Mouse (Mus musculus) lung, postnatal 25 days (tissue): ENCODE results near the gene Snrpd2.
A peak's percentile ranks its signal among the peaks of the same experiment; 100 is the strongest.

ENCODE experiments used
- DNase-seq: peaks from one replicate; pipeline ENCODE4 v3.0.0; 2022; ENCODE audit warnings: low spot score

The Snrpd2 gene

DNA sequence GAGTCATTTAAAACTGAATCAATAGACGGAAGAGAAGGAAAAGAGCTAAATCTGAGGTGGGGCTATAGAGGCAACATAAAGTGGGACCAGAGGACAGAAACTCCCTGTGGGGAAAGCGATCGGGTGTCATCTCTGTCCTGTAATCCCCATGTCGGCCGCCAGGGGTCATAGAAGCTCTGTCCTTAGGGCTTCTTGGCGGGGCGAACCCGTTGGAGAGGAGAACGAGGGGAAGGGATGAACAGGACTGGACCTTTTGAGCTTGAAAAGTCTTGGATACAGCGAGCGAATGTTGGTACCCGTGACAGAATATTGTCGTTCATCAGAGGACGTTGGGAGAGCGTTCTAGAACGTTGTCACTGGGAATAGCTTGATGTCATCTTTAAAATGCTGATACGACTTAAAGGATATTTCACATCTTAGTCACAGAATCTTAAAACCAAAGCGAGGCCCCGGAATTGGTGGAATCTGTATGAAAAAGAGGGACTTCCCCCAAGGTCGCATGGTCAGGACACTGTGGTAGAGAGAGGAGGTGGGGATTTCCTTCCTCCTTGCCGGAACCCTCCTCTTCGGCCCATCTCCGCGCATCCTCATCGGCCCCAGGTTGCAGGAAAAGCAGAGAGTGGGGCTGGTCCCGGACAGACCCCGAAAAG is 29.0 kb downstream of the Snrpd2 start:
- DNase-seq: peak; percentile 74

DNA sequence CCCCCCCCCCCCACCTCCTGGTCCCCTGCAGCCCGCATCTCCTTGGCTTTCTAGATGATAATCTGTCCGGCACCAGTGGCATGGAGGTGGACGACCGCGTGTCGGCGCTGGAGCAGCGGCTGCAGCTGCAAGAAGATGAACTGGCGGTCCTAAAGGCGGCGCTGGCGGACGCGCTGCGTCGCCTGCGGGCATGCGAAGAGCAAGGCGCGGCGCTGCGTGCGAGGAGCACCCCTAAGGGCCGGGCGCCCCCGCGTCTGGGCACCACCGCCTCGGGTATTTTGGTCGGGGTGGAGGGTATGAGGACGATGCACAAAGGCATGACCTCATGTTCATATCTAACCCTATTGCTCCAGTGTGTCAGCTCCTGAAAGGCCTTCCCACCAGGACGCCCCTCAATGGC is 29.7 kb downstream of the Snrpd2 start:
- DNase-seq: peak; percentile 73

DNA sequence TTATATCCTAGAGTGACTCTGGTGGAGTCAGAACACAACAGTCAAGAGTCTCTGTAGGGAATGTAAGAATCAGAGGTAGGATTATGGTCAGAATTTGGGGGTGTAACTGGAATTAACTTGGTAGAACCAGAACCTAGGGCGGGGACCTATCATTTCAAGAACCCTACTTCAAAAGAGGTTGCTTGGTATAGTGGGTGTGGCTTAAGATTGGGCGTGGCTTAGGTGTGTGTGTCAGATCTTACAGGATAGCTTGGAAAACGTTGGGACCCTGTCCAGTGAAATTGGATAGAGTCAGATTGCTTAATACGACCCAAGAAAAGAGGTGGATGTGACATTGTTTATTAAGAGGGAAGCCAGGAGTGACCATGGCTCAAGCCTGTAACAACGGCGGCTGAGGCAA is 30.4 kb downstream of the Snrpd2 start:
- DNase-seq: no peak

DNA sequence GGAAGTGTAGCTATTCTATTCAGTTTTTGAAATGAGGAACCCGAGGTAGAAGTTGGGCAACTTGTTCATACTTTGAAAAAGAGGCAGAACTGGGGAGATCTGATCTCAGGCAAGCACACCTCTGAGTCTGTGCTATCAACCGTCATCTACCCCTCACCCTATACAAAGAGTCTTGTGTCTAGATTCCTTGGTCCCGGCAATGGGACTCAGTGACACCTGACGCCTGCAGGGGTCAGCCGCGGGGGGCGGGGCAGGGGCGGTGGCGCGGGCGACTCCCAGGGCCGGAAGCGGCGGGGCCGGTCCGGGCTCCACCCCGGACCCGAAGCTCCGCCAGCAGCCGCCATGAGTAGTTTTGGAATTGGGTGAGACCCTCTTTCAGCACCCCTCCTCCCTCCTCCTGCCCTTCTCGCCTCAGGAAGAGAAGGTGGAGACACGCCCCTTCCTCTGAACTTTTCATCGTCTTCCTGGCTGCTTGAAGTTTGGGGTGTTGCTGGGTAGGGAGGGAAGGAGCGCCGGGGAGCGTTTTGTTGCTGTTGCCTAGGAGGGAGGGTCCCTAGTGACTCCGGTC is 31.4 kb downstream of the Snrpd2 start:
- peak; percentile 36 for DNase-seq

DNA sequence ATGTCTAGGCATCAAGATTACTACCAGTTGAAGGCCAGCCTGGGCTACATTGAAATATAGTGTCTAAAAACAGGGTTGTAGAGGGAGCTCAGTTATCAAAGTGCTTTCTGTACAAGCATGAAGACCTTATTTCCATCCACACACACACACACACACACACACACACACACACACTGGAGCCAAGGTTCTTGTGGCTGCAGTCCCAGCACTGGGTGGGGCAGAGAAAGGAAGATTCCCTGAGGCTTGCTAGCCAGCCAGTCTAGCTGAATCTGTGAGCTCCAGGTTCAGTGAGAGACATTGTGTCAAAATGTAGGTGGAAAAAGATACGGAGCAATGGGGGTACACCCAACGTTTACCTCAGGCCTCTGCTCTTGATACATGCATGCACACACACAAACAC is 34.7 kb downstream of the Snrpd2 start:
- no peak for DNase-seq

DNA sequence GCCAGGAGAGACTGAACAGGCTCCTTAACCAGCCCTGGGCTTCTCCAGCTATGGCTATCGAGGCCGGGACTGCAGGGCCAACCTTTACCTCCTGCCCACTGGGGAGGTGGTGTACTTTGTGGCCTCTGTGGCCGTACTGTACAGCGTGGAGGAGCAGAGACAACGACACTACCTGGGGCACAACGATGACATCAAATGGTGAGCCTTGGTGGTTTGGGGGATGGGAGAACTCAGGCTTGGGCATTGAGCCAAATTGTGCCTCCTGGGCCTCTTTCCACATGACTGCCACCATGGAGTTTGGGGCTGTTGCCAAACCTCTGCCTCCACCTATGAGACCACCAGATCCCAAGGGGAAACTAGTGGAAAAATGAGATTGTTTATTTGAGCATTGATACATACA is 35.2 kb downstream of the Snrpd2 start:
- DNase-seq: no peak

DNA sequence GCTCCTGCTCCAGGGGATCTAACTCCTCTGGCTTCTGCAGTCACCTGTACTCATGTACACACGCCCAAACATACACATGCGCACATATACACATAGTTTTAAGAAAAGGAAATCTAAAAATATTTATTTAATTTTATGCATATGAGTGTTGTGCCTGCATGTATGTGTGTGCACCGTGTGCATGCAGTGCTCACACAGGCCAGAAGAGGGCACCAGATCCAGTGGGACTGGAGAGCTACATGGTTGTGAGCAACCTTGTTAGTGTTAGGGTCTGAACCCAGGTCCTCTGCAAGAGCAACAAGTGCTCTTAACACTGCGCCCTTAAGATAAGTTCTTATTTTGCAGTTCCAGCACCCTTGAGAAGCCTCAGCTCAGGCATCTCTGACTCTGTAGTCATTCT is 45.2 kb downstream of the Snrpd2 start:
- no peak for DNase-seq

DNA sequence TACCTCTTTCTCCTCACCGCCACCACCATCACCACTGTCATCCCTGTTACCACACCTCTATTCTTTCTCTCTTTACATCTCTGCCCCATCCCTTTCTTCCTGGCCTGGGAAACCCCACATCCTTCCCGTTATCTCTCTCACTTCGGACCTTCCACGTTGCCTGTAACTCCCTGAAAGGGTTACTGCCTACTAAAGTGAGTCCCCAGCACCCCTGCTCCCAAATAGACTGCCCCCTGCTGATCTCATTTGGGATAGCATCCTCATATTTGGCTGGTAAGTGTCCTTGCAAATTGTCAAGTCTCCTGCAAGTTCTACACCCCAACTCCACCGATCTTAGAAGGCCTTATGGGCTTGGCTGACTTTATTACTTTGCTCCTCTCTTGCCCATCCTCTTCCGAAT is 47.2 kb downstream of the Snrpd2 start:
- DNase-seq: no peak

DNA sequence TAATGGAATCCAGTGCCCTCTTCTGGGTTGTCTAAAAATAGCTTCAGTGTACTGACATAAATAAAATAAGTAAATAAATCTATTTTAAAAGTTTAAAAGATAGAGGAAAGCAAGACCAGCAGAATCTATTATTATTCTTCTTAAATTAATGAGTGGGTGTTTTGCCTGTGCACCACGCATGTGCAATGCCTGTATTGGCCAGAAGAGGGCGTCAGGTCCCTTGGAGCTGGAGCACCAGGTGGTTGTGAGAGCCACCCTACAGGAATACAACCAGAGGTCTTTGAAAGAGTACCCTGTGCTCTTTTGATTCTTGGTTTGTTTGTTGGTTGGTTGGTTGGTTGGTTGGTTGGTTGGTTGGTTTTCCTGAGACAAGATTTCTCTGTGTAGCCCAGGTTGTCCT is 48.5 kb downstream of the Snrpd2 start:
- no peak for DNase-seq

DNA sequence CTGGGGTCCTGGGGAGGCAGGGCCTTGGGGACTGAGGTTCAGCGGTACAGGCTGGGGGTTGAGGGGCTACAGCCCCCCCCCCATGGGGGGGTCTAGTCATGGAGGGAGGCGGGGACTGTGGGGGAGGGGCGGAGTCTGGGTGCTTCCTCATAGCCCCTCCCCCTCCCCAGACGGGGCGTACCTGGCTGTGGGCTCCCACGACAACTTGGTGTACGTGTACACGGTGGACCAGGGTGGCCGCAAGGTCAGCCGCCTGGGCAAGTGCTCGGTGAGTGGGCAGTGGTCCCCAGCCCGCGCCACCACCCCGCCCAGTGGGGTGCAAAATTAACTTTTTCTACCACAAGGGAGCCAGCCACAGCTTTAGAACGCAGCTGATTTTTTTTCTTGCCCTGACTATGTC is 52.1 kb downstream of the Snrpd2 start:
- no peak for DNase-seq

DNA sequence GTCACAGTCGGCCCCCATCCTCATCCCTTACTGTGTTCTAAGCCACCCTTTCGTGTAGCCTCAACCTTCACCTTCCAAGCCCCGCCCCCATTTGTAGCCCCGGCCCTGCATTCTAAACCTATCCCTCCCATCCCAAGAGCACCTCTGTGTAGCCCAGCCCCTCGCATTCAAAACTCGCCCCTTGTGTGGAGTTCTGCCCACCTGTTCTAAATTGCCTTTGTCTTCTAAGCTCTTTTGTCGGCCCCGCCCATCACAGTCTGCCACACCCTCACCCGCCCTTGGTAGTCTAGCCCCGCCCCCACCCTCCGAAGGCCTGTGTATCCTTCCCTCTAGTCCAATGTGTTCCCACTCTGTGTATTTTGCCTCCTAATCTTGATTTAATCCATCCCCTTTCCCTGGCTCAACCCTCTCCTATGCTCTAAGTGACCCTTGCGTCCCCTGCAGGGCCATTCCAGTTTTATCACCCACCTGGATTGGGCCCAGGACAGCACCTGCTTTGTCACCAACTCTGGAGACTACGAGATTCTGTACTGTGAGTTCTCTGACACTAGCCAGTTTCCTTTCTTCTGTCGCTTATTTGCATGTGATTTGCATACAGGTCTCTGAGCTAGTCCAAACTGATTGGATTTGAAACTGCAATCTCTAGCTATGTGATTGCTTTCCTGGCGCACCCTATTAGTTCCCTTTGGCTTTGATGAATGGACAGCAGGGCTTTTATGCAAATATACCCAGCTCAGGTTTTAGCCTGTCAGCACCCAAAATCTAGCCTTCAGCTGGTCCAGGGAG is 52.7 kb downstream of the Snrpd2 start:
- no peak for DNase-seq
